Mouse (Mus musculus): ENCODE data around the gene Iah1. TPM values are rescaled to one million over a fixed set of nuclear protein-coding genes. Genes with fewer than 3 reads are reported as not detected.

The Iah1 gene
- polyA plus RNA-seq, 1 experiment from 2014 or later = 48.8 TPM

GRCm38 (mm10) chr12:21322856-21323255 lies 6.7 kb downstream of the Iah1 start:
- H3K4me1 ChIP-seq = no peaks in the 10 kb centered on the region
- 86% methylated on average over 9 of the region's 9 CpGs for WGBS
- no peak for ATAC-seq (ENCODE audit: low FRiP score, low read depth)
- H3K36me3 ChIP-seq = peaks cover 63% of the 10 kb centered on the region
- H3K4me2 ChIP-seq (replicated peaks) = no peak overlapping the region
- H3K9ac ChIP-seq (replicated peaks) = no peak overlapping the region
- no peaks in the 10 kb centered on the region for H3K27me3 ChIP-seq
- no peak overlapping the region for H3K27ac ChIP-seq (replicated peaks)
- H3K9me3 ChIP-seq = no peaks in the 10 kb centered on the region
- H3K4me3 ChIP-seq = no peak overlapping the region

GRCm38 (mm10) chr12:21324101-21324500 lies 7.9 kb downstream of the Iah1 start:
- Histone ChIP-seq H3K4me2 (replicated peaks) (no peak overlapping the region), H3K27ac (replicated peaks) (no peak overlapping the region), H3K36me3 (peaks cover 74% of the 10 kb centered on the region), H3K4me1 (no peaks in the 10 kb centered on the region), H3K9me3 (no peaks in the 10 kb centered on the region), H3K9ac (replicated peaks) (no peak overlapping the region), H3K4me3 (no peak overlapping the region), H3K27me3 (no peaks in the 10 kb centered on the region)
- no peak for ATAC-seq (ENCODE audit: low FRiP score, low read depth)
- 87% methylated on average over 5 of the region's 5 CpGs for WGBS

DNA sequence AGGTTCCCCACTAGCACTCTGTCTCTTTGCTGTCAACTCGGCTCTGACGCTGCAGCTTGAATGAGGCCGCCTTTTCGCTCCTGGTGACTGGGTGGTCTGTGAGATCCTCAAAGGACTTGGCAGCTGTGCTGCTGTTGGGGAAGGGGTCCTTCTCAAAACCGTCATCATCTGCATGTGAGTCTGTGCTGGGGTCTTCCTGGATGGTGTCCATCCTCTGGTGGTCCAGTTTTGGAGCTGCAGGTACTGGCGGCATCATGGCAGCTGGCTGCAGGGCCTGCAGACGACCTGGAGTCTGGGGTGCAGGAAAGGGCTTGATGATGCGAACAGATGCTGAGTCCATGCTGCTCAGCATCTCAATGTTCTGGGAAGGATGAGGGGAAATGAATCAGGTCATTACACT lies 9.1 kb downstream of the Iah1 start:
- no peak for ATAC-seq (ENCODE audit: low FRiP score, low read depth)
- H3K36me3 ChIP-seq = peaks cover 81% of the 10 kb centered on the region
- 94% methylated on average over 8 of the region's 8 CpGs for WGBS

DNA sequence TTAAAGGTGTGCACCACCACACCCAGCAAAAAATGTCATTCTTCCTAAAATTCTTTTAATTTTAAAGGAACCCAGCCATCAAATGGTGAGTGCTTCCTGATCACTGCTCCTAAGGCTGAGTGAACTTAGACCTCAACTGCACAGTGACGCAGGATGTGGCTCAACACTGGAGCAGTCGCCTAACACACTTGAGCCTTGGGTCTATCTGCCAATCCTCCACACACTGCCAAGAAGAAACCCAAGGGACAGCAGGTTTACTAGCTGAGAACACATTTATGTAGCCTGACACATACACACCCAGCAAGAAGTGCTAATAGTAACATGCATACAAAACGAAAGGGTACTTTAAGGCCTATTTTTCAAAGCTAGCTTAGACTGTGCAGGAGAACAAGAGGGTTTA lies 10.1 kb downstream of the Iah1 start:
- Histone ChIP-seq H3K4me3 (no peak overlapping the region), H3K27me3 (no peaks in the 10 kb centered on the region), H3K4me2 (replicated peaks) (no peak overlapping the region), H3K27ac (replicated peaks) (no peak overlapping the region), H3K4me1 (no peaks in the 10 kb centered on the region), H3K9ac (replicated peaks) (no peak overlapping the region), H3K9me3 (no peaks in the 10 kb centered on the region), H3K36me3 (peaks cover 78% of the 10 kb centered on the region)
- WGBS = 90% methylated on average over 3 of the region's 3 CpGs
- no peak for ATAC-seq (ENCODE audit: low FRiP score, low read depth)

More for the DNA sequence above, 9.1 kb downstream of the Iah1 start:
- Histone ChIP-seq H3K4me2 (replicated peaks) (no peak overlapping the region), H3K27me3 (no peaks in the 10 kb centered on the region), H3K9me3 (no peaks in the 10 kb centered on the region), H3K4me1 (no peaks in the 10 kb centered on the region), H3K27ac (replicated peaks) (no peak overlapping the region), H3K9ac (replicated peaks) (no peak overlapping the region), H3K4me3 (no peak overlapping the region)

- H3K4me1 ChIP-seq = no peaks in the 10 kb centered on the region
- WGBS = 91% methylated on average over 9 of the region's 9 CpGs
- no peak overlapping the region for H3K9ac ChIP-seq (replicated peaks)
- peaks cover 87% of the 10 kb centered on the region for H3K36me3 ChIP-seq
- no peak overlapping the region for H3K4me3 ChIP-seq
- H3K27ac ChIP-seq (replicated peaks) = no peak overlapping the region
- no peaks in the 10 kb centered on the region for H3K9me3 ChIP-seq
- no peak for ATAC-seq (ENCODE audit: low FRiP score, low read depth)
- H3K27me3 ChIP-seq = no peaks in the 10 kb centered on the region
- no peak overlapping the region for H3K4me2 ChIP-seq (replicated peaks)
These were observed 13.6 kb downstream of the Iah1 start for GRCm38 (mm10) chr12:21329661-21330400.

- Histone ChIP-seq H3K27ac (replicated peaks) (no peak overlapping the region), H3K9ac (replicated peaks) (no peak overlapping the region), H3K4me1 (no peaks in the 10 kb centered on the region), H3K4me3 (no peak overlapping the region), H3K9me3 (no peaks in the 10 kb centered on the region), H3K36me3 (peaks cover 89% of the 10 kb centered on the region), H3K4me2 (replicated peaks) (no peak overlapping the region), H3K27me3 (no peaks in the 10 kb centered on the region)
- ATAC-seq (ENCODE audit: low FRiP score, low read depth) = no peak
- 91% methylated on average over 10 of the region's 10 CpGs for WGBS
These were observed 14.9 kb downstream of the Iah1 start for GRCm38 (mm10) chr12:21330961-21331576.

DNA sequence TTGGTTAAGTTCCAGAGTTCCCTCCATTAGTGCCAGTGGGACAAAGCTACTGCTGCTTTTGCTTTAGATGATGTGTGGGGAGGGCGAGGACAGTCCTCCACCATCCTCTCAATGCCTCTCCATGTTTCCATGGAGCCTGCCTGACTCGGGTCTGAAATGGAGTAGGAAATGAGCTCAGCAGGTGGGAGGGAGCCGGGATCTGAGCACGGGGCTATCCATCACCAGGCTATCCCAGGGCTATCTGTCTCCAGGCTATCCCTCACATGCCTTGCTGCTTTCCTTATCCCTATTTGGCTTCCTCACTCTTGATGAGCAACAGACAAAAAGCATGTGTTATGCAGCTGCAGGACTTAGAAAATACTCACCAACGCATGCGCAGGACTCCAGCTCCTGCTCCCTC lies 15.5 kb downstream of the Iah1 start:
- H3K27ac ChIP-seq (replicated peaks) = no peak overlapping the region
- H3K27me3 ChIP-seq = no peaks in the 10 kb centered on the region
- no peaks in the 10 kb centered on the region for H3K4me1 ChIP-seq
- H3K4me3 ChIP-seq = no peak overlapping the region
- H3K9me3 ChIP-seq = no peaks in the 10 kb centered on the region
- ATAC-seq (ENCODE audit: low FRiP score, low read depth) = no peak
- no peak overlapping the region for H3K4me2 ChIP-seq (replicated peaks)
- 83% methylated on average over 6 of the region's 6 CpGs for WGBS
- no peak overlapping the region for H3K9ac ChIP-seq (replicated peaks)
- H3K36me3 ChIP-seq = peaks cover 84% of the 10 kb centered on the region

- Histone ChIP-seq H3K27me3 (no peaks in the 10 kb centered on the region), H3K9ac (replicated peaks) (no peak overlapping the region), H3K4me3 (no peak overlapping the region), H3K9me3 (no peaks in the 10 kb centered on the region), H3K27ac (replicated peaks) (no peak overlapping the region), H3K4me1 (no peaks in the 10 kb centered on the region), H3K4me2 (replicated peaks) (no peak overlapping the region), H3K36me3 (peaks cover 71% of the 10 kb centered on the region)
- 93% methylated on average over 7 of the region's 7 CpGs for WGBS
- no peak for ATAC-seq (ENCODE audit: low FRiP score, low read depth)
These were observed 16.8 kb downstream of the Iah1 start for GRCm38 (mm10) chr12:21333021-21333420.

GRCm38 (mm10) chr12:21333766-21334165 lies 17.6 kb downstream of the Iah1 start:
- Histone ChIP-seq H3K4me2 (replicated peaks) (no peak overlapping the region), H3K27me3 (no peaks in the 10 kb centered on the region), H3K36me3 (peaks cover 65% of the 10 kb centered on the region), H3K4me3 (no peak overlapping the region), H3K27ac (replicated peaks) (no peak overlapping the region), H3K4me1 (no peaks in the 10 kb centered on the region), H3K9ac (replicated peaks) (no peak overlapping the region), H3K9me3 (no peaks in the 10 kb centered on the region)
- WGBS = 95% methylated on average over 5 of the region's 5 CpGs
- no peak for ATAC-seq (ENCODE audit: low FRiP score, low read depth)

DNA sequence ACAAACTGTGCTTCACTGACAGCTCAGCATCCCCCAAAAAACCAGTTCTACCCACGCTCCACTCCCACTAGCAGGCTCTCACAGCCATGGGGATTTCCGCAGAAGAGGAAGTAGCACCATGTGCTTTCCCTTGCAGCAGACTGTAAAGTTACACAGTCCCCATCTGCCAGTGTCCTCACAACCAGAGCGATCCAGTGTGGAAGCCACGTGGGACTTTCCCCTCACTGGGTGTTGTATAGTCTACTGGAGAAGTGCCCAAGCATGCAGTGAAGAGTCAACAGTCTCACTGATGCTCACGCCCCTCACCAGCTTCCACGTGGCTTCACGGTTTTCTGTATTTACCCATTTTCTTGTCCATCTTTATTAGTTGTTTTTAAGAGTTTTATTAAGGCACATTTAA lies 19.7 kb downstream of the Iah1 start:
- Histone ChIP-seq H3K27me3 (no peaks in the 10 kb centered on the region), H3K9me3 (no peaks in the 10 kb centered on the region), H3K4me2 (replicated peaks) (no peak overlapping the region), H3K36me3 (peaks cover 69% of the 10 kb centered on the region), H3K27ac (replicated peaks) (no peak overlapping the region), H3K4me3 (no peak overlapping the region), H3K9ac (replicated peaks) (no peak overlapping the region), H3K4me1 (no peaks in the 10 kb centered on the region)
- no peak for ATAC-seq (ENCODE audit: low FRiP score, low read depth)
- 90% methylated on average over 7 of the region's 7 CpGs for WGBS

DNA sequence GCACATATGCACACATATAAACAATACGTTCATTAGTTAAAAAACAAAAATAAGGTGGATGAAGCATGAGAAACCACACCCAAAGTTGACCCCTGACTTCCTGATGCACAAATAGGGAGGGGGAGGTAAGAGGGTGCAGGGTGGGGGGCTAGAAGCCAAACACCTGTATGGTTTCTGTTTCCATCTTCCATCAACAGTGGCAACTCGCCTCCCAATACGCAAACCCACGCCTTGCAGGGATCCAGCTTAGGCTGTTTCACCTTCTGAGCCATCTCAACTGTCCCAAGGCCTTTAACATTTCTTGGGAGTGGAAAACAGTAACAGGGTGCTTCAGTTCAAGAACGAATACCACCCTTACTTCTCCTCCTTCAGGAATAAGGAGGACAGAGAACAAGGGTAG lies 21.0 kb downstream of the Iah1 start:
- H3K4me1 ChIP-seq = no peaks in the 10 kb centered on the region
- no peak overlapping the region for H3K9ac ChIP-seq (replicated peaks)
- no peaks in the 10 kb centered on the region for H3K27me3 ChIP-seq
- no peaks in the 10 kb centered on the region for H3K9me3 ChIP-seq
- peaks cover 63% of the 10 kb centered on the region for H3K36me3 ChIP-seq
- no peak overlapping the region for H3K27ac ChIP-seq (replicated peaks)
- ATAC-seq (ENCODE audit: low FRiP score, low read depth) = no peak
- H3K4me2 ChIP-seq (replicated peaks) = no peak overlapping the region
- H3K4me3 ChIP-seq = no peak overlapping the region
- 94% methylated on average over 5 of the region's 5 CpGs for WGBS

DNA sequence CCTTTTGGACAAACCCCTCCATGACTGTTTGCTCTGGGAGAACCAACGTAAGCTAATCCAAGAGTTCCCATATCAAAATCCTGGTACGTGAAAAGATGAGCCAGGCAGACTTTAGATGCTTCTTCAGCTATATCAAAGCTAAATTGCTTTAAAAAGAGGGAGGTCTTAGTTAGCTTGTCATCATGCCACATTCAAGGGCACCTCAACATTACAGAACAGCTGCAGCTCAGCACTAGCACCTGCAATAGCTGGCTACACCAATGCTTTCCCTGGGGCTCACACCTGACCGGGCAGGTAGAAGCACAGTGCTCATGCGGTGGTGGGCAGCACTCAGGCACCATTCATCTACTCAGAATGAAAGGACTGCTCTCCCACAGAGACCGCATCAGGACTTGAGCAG lies 24.5 kb downstream of the Iah1 start:
- Histone ChIP-seq H3K9me3 (no peaks in the 10 kb centered on the region), H3K27ac (replicated peaks) (no peak overlapping the region), H3K4me1 (no peaks in the 10 kb centered on the region), H3K36me3 (peaks cover 51% of the 10 kb centered on the region), H3K27me3 (no peaks in the 10 kb centered on the region), H3K4me3 (no peak overlapping the region), H3K9ac (replicated peaks) (no peak overlapping the region), H3K4me2 (replicated peaks) (no peak overlapping the region)
- no peak for ATAC-seq (ENCODE audit: low FRiP score, low read depth)
- WGBS = 96% methylated on average over 5 of the region's 5 CpGs
